Mouse (Mus musculus) gastrocnemius, adult 2 months (tissue): ENCODE results near the gene Ccdc28b. TPM values are rescaled to one million over a fixed set of nuclear protein-coding genes. Genes with fewer than 3 reads are reported as not detected.
A peak's percentile ranks its signal among the peaks of the same experiment; 100 is the strongest.

ENCODE experiments used
- DNase-seq: peaks from one replicate; pipeline ENCODE4 v3.0.0; 2022
- H3K27ac ChIP-seq: fragments of 200-600 bp; 2 replicates; pipeline ENCODE4 v1.8.1; 2022; ENCODE audit warnings: mild to moderate bottlenecking
- H3K4me3 ChIP-seq: fragments of 200-600 bp; 2 replicates; pipeline ENCODE4 v1.8.1; 2022; ENCODE audit warnings: mild to moderate bottlenecking, moderate library complexity
- CTCF ChIP-seq: fragments of 200-600 bp; IDR thresholded peaks from 2 replicates; pipeline ENCODE4 v1.8.1; 2022; ENCODE audit warnings: antibody characterized with exemption, mild to moderate bottlenecking, moderate library complexity
- intact Hi-C: fragments of 180-260 bp; cut with DNase I; formaldehyde crosslinking; loops from one replicate; pipeline ENCODE4 v1.15.1; 2025
- long read RNA-seq, 2 experiments: library from polyadenylated mRNA; stranded (forward); transcript quantifications; one replicate each; pipeline ENCODE4 v2.0.0; 2021
- total RNA-seq, 2 experiments: library from RNA; stranded (reverse); gene quantifications; 2 replicates each; pipeline ENCODE4 v1.2.3; 2021

Ccdc28b gene
- 10 to 100 TPM; 31.1 to 38.4 TPM for total RNA-seq
- long read RNA-seq, experiment 1, transcript Ccdc28b-201 (6 exons, 879 nt): major isoform, 12 of 16 reads
- long read RNA-seq, experiment 1, partial matches to known transcripts: 0 of 16 reads
- long read RNA-seq, experiment 1, other reads (novel, unspliced or antisense): 2 of 16 reads
- long read RNA-seq, experiment 2, transcript Ccdc28b-201 (6 exons, 879 nt): major isoform, 14 of 27 reads
- long read RNA-seq, experiment 2, partial matches to known transcripts: 2 of 27 reads
- long read RNA-seq, experiment 2, other reads (novel, unspliced or antisense): 6 of 27 reads

DNA sequence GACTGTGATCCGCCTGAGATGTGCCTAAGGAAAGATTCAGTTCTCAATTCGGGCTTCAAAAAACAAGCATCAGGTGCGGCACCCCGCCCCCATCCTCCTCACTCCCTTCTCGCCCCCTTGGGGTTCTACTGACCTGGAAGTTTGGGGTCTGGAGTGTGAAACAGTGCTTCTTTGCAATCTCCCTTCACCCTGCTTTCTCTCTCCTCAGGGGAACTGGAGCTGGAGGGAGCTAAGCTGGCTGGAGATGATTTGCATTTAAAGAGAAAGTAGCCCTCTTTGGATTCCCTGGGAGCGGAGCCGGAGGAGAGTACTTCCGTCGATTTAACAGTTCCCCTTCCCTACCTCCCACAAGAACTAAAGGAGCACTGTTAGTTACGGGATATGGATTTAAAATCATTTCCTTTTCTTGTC lies at the start of gene Ccdc28b:
TSS of gene Ccdc28b (minus strand) at position 267 of the 411 bp plus-strand sequence.
- Histone ChIP-seq H3K27ac (peak within 1 kb of the TSS; percentile 96), H3K4me3 (peak within 1 kb of the TSS; percentile 86)
- no peak for TF ChIP-seq CTCF
- intact Hi-C loops: loop anchor here (2.0 kb wide), 1 partner anchor 17 kb away; the partner anchor contains the start of gene Txlna
- peak; percentile 57 for DNase-seq

DNA sequence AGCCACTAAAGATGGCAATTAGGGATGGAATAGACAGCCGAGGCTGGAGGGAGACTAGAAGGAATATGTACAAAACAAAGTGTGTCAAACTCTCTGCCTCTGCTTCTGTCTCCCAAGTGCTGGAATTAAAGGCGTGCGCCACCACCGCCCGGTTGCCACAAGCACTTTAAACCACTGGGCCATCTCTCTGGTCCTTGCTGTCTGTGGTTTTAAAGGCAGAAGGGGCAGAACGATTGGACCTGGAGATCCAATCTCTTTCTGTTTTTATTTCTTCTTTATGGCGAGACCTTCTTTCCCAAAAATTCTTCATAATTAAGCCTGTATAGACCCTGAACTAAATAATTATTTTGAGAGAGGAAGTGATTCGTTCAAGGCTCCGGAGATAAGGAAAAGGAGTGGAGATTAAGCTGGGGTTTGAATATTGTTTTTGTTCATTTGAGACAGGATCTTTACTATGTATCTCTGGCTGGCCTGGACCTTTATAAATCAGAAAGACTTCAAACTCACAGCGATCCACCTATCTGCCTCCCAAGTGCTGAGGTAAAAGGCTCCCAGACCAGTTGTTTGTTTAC lies 49.2 kb upstream of the Ccdc28b start:
- Histone ChIP-seq H3K27ac (peak overlapping the region; percentile 98), H3K4me3 (peak overlapping the region; percentile 93)
- intact Hi-C loops: loop anchor here (2.0 kb wide), 1 partner anchor 24 kb away; the partner anchor contains the start of gene Tmem39b
- 0 out of 2 replicates have a peak, but pooled peaks have one; percentile 1 for TF ChIP-seq CTCF
- DNase-seq: no peak

DNA sequence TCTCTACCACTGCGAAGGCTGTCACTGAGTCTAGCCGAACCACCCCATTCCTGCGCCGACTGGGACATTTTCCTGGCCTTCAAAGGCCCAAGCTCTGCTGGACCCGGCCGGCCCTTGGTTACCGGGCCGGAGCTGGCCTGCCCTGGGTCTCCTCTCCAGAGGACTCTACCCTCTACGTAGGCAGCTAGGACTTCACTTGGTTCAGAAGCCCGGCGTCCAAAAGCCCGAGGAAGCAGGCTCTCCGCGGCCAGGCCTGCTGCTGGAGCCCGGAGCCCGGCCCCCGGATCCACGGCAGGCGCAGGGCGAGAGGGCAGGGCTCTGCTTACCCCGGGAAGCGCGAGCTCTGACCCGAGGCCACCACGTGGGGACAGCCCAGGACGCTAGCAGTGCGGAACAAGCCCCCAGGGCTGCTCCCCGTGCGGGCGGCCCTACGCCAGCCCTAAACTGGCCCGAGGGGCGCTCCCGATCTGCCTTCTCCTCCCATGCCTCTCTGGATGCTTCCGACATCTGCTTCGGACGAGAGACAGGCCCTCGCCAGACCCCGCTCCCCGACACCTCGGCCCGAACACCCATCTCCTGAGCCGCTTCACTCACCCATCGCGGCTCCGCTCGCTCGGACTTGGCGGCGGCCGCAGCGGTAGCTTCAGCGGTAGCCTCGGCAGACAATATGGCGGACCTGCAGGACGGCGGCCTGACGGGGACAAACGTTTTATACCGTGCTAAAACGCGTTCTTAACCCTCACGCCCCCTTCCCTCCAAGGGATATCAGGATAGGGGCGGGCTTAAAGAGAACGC lies 48.5 kb upstream of the Ccdc28b start, which contains the start of gene Kpna6:
TSS of gene Kpna6 (minus strand) at position 685 of the 795 bp plus-strand sequence.
- peak; percentile 93 for DNase-seq
- no peak for TF ChIP-seq CTCF
- Histone ChIP-seq H3K27ac (peak within 1 kb of the TSS; percentile 98), H3K4me3 (peak within 1 kb of the TSS; percentile 93)
- intact Hi-C loops: loop anchor here (2.0 kb wide), 1 partner anchor 25 kb away; the partner anchor contains the start of gene Tmem39b

DNA sequence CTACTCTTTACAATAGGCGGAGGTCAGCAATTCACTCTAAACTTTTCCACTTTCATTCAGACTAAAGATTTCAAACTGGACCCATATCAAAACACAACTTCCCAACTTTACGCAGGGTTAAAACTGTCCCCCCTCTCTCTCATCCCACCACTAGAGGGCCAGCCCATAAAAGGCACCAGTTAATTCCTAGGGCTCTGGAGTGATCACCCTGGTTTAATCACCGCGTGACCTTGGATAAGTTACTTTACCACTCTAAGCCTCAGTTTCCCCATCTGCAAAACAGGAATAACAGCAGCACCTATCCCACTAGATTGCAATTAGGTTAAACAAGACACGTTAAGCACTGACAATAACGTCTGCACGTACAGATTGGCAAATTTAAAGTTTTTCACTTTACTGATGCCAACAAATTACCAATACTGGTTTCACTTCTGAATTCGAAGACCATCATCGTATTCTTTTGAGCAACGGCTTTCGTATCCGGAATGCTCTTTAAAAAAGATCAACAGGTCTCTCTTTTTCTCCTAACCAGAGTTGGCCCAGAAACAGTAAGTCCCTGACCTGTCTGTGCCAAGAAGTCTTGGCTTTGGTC lies 47.8 kb upstream of the Ccdc28b start:
- H3K27ac ChIP-seq: peak overlapping the region; percentile 98
- H3K4me3 ChIP-seq: peak overlapping the region; percentile 93
- peak; percentile 53 for DNase-seq
- peak; percentile 86 for TF ChIP-seq CTCF
- intact Hi-C loops: loop anchor here (2.0 kb wide), 1 partner anchor 25 kb away; the partner anchor contains the start of gene Tmem39b

DNA sequence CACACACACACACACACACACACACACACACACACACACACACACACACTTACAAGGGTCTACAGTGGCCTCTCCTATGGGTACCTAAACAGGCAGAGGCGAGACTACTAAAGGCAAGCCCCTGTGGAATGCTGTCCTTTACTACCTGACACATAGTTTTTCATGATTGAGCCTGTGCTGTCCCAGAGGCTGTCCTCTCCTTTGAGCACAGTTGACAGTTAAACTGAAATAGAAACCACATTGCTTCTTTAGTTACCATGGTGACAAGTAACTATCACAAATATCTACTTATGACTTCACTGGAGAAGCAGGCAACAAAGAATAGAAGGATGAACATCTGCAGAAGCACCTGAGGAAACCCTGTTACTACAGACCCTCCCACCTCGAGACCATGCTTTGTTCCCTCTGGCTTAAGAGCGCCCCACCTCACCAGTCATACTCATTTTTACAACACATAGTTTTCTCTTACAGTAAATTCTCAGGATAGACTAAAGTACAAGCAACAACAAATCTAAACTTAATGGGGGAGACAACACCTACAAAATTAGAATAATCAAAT lies 38.6 kb upstream of the Ccdc28b start:
- H3K27ac ChIP-seq: no peak overlapping the region
- TF ChIP-seq CTCF: no peak
- intact Hi-C loops: no loop called here
- H3K4me3 ChIP-seq: no peak overlapping the region
- DNase-seq: no peak

DNA sequence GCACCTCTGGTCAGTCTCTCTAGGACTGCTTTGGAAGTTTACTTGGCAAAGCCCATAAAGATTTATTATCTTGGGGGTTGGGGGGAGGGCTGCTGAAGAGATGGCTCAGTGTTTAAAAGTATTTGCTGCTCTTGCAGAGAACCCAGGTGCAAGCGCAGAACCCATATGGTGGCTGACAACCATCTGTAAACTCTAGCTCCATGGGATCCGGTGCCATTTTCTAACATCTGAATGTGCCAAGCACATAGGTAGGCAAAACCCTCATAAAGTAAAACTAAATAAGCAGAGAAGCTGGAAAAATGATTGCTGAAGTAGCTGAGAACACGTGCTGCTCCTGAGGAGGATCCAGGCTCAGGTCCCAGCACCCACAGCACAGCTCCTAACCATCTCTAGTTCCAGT lies 37.8 kb upstream of the Ccdc28b start:
- Histone ChIP-seq H3K4me3 (no peak overlapping the region), H3K27ac (no peak overlapping the region)
- TF ChIP-seq CTCF: no peak
- DNase-seq: no peak
- intact Hi-C loops: no loop called here

DNA sequence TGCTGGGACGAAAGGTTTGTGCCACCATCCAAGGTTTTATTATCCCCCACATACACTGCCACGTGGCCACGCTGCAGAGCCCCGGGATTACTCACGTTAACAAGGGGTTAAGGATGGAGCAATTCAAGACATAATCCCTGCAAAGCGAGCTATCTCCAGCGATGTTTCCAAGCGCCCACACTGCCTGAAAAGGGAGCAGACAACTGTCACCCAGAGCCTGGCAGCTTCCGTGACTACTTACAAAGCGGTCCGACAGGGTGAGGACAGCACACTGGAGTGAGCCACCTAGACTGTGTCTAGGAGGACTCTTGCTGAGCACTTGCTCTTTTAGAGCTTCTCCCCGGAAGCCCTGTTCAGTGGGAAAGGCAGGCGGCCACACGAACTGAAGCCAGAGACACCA lies 31.0 kb upstream of the Ccdc28b start:
- Histone ChIP-seq H3K4me3 (no peak overlapping the region), H3K27ac (no peak overlapping the region)
- DNase-seq: no peak
- TF ChIP-seq CTCF: no peak
- intact Hi-C loops: no loop called here

DNA sequence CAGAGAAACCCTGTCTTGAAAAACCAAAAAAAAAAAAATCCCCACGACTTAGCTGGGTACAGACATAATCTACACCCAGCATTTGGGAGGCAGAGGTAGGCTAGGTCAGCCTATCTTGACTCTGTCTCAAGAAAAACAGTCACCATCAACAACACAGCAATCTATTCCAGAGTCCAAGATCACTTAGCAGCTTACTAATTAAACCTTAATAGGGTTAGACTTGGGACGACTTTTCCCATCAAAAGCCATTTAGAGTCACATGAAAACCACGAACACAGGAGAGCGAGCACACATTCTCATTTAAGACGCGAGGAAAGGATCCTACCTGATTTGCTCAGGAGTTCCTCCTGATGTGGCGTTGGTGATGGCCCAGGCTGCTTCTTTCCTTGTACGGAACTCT lies 26.6 kb upstream of the Ccdc28b start:
- H3K4me3 ChIP-seq: no peak overlapping the region
- H3K27ac ChIP-seq: no peak overlapping the region
- intact Hi-C loops: no loop called here
- TF ChIP-seq CTCF: no peak
- no peak for DNase-seq

DNA sequence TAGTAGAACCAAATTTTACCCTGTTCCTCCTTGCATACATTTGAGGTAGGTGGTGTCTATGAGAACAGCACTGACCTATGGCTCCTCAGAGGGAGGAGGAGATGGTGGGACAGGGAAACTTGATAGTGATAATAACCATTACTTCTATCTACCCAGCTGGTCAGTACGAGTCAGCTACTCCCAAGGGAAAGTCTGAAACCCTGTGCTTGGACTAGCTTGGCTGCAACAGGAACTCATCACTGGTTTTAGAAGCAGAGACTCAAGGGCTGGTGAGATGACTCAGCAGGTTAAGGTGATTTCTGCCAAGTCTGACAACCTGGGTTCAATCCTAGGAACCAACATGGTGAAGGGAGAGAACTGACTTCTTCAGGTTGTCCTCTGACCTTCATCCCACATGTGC lies 24.9 kb upstream of the Ccdc28b start:
- no peak for DNase-seq
- intact Hi-C loops: no loop called here
- TF ChIP-seq CTCF: no peak
- Histone ChIP-seq H3K4me3 (no peak overlapping the region), H3K27ac (no peak overlapping the region)

DNA sequence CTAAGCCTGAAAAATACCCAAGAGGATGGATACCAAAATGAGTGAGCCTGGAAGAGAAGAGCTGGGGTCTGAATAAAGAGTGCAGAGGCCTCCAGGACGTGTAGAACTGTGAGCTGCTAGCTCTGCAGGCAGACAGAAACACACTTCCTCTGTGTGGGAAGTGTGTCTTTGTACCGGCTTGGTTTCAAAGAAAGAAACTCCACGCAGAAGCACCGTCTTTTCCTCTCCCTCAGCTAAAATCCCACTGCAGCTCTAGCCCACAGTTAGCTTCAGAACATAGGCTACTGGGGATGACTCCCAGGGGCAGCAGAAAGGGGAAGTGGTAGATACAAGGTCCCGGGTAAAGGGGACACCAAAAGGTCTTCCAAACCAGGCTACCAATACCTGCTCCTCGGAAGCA lies 21.5 kb upstream of the Ccdc28b start:
- no peak for DNase-seq
- TF ChIP-seq CTCF: no peak
- intact Hi-C loops: no loop called here

DNA sequence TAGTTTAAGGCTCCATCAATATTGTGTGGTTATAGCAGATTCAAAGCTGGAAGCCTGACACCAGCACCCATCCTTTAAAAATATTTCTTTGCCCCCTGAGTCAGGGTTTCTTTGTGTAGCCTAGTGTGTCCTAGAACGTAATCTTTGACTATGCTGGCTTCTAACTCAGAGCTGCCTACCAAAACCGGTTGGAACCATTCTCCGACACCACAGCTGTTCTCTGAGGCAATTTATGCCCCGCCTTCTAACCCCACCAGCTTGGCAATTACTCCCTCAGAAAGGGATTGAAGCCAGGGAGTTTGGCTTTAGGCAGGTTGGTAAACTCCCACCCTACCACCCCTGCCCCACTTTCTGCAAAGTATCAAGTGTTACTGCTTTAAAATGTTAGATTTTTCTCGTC lies 18.0 kb upstream of the Ccdc28b start:
- Histone ChIP-seq H3K4me3 (peak overlapping the region; percentile 84), H3K27ac (peak overlapping the region; percentile 96)
- intact Hi-C loops: loop anchor here (2.0 kb wide), 1 partner anchor 17 kb away; no protein-coding TSS in a partner anchor
- TF ChIP-seq CTCF: no peak
- no peak for DNase-seq

More for the DNA sequence above, 21.5 kb upstream of the Ccdc28b start:
- Histone ChIP-seq H3K4me3 (no peak overlapping the region), H3K27ac (no peak overlapping the region)
